Mouse (Mus musculus): ENCODE results near the gene Entpd1.

Entpd1 gene

GRCm38 (mm10) chr19:40661874-40662273, 49.7 kb downstream of the Entpd1 start:
- no peak for DNase-seq (ENCODE audit: low read depth in 2 of 2, low spot score in 2 of 2)

- no peak for DNase-seq (ENCODE audit: low read depth in 2 of 2, low spot score in 2 of 2)
These were observed 50.6 kb downstream of the Entpd1 start for GRCm38 (mm10) chr19:40662727-40663126.

- DNase-seq (ENCODE audit: low read depth in 2 of 2, low spot score in 2 of 2), result no peak
These were observed 53.6 kb downstream of the Entpd1 start for GRCm38 (mm10) chr19:40665778-40666177.

GRCm38 (mm10) chr19:40667111-40667510, 54.9 kb downstream of the Entpd1 start:
- DNase-seq (ENCODE audit: low read depth in 2 of 2, low spot score in 2 of 2), result no peak

GRCm38 (mm10) chr19:40675329-40675728, 63.2 kb downstream of the Entpd1 start:
- DNase-seq (ENCODE audit: low read depth in 2 of 2, low spot score in 2 of 2), result no peak

GRCm38 (mm10) chr19:40678087-40678486, 65.9 kb downstream of the Entpd1 start:
- no peak for DNase-seq (ENCODE audit: low read depth in 2 of 2, low spot score in 2 of 2)

- peak in 1 of 2 experiments; percentile 11 for DNase-seq (ENCODE audit: low read depth in 2 of 2, low spot score in 2 of 2)
These were observed 66.6 kb downstream of the Entpd1 start for GRCm38 (mm10) chr19:40678532-40679307.

- no peak for DNase-seq (ENCODE audit: low read depth in 2 of 2, low spot score in 2 of 2)
These were observed 67.5 kb downstream of the Entpd1 start for GRCm38 (mm10) chr19:40679632-40680031.

GRCm38 (mm10) chr19:40684124-40684523, 72.0 kb downstream of the Entpd1 start:
- DNase-seq (ENCODE audit: low read depth in 2 of 2, low spot score in 2 of 2), result no peak

GRCm38 (mm10) chr19:40684566-40684965, 72.4 kb downstream of the Entpd1 start:
- DNase-seq (ENCODE audit: low read depth in 2 of 2, low spot score in 2 of 2), result no peak

- peak in 1 of 2 experiments; percentile 12 for DNase-seq (ENCODE audit: low read depth in 2 of 2, low spot score in 2 of 2)
These were observed 75.2 kb downstream of the Entpd1 start for GRCm38 (mm10) chr19:40687291-40687927.

- no peak for DNase-seq (ENCODE audit: low read depth in 2 of 2, low spot score in 2 of 2)
These were observed 81.0 kb downstream of the Entpd1 start for GRCm38 (mm10) chr19:40693201-40693600.

GRCm38 (mm10) chr19:40696116-40696515, 84.0 kb downstream of the Entpd1 start:
- no peak for DNase-seq (ENCODE audit: low read depth in 2 of 2, low spot score in 2 of 2)

- DNase-seq (ENCODE audit: low read depth in 2 of 2, low spot score in 2 of 2), result no peak
These were observed 86.1 kb downstream of the Entpd1 start for GRCm38 (mm10) chr19:40698103-40698853.

- DNase-seq (ENCODE audit: low read depth in 2 of 2, low spot score in 2 of 2), result no peak
These were observed 87.7 kb downstream of the Entpd1 start for GRCm38 (mm10) chr19:40699816-40700215.

- no peak for DNase-seq (ENCODE audit: low read depth in 2 of 2, low spot score in 2 of 2)
These were observed 90.2 kb downstream of the Entpd1 start for GRCm38 (mm10) chr19:40702406-40702805.

GRCm38 (mm10) chr19:40712889-40713628, 100.9 kb downstream of the Entpd1 start:
- DNase-seq (ENCODE audit: low read depth in 2 of 2, low spot score in 2 of 2), result no peak

- no peak for DNase-seq (ENCODE audit: low read depth in 2 of 2, low spot score in 2 of 2)
These were observed 102.5 kb downstream of the Entpd1 start for GRCm38 (mm10) chr19:40714700-40715099.

GRCm38 (mm10) chr19:40716981-40717380, 104.8 kb downstream of the Entpd1 start:
- DNase-seq (ENCODE audit: low read depth in 2 of 2, low spot score in 2 of 2), result no peak

GRCm38 (mm10) chr19:40719439-40720105, 107.4 kb downstream of the Entpd1 start:
- DNase-seq (ENCODE audit: low read depth in 2 of 2, low spot score in 2 of 2), result no peak

GRCm38 (mm10) chr19:40720381-40720780, 108.2 kb downstream of the Entpd1 start:
- DNase-seq (ENCODE audit: low read depth in 2 of 2, low spot score in 2 of 2), result no peak
